Mouse (Mus musculus) kidney, adult 2 months (tissue): ENCODE measurements around the gene Hk3.

Experiments
- CTCF ChIP-seq: fragments of 200-500 bp; conservative IDR thresholded peaks from 2 replicates; pipeline ENCODE4 v1.5.1; 2011; ENCODE audit warnings: low read depth, mild to moderate bottlenecking, control low read depth, low read length, moderate library complexity, mixed read lengths; ENCODE audit not compliant: insufficient read depth, insufficient read length
- POLR2A ChIP-seq: fragments of 200-500 bp; IDR thresholded peaks from one replicate; pipeline ENCODE4 v1.6.1; 2011; ENCODE audit warnings: low read depth, low read length, control low read depth

DNA sequence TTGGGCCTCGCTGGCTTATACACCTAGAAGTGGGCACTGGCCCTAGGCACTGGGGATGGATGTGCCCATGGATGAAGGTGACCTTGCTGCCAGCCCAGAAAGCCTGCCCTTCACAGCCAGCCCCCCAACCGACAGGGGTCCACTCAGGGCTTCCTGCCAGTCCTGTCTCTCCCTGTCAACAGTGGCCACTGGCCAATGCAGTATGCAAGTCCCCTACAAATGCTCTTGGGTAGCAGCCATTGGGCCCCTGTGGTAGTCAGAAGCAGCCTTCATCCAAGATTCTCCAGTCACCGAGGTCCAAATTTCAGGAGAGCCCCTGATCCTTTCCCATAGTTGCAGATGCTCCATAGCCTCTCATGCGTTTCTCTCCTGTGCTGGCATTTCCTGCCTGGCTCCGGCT, 52.5 kb downstream of the Hk3 start:
- TF ChIP-seq CTCF (no peak), POLR2A (no peak)
